Mouse (Mus musculus): ENCODE results near the gene Cpsf7.

GRCm38 (mm10) chr19:10587231-10587630, 62.2 kb downstream of the Cpsf7 start:
- TF ChIP-seq MAFK (IDR thresholded peaks at IDR 0.05; ENCODE audit: insufficient read depth, low read depth, low read length): no peak
- no peak for TF ChIP-seq HCFC1 (IDR thresholded peaks at IDR 0.05; ENCODE audit: borderline replicate concordance, insufficient read depth, low read length)
- no peak for TF ChIP-seq CHD2 (IDR thresholded peaks at IDR 0.05; ENCODE audit: low read depth, low read length)
- no peak for TF ChIP-seq ZNF384 (IDR thresholded peaks at IDR 0.05; ENCODE audit: low read depth, low read length)
